Mouse (Mus musculus) cortical plate, adult 2 months (tissue): ENCODE measurements around the gene Rpl11.

Experiments used
- CTCF ChIP-seq: fragments of 200-500 bp; IDR thresholded peaks from 2 replicates; pipeline ENCODE4 v1.5.1; 2011; ENCODE audit warnings: mild to moderate bottlenecking, control low read depth, low read length; ENCODE audit not compliant: insufficient read depth; ENCODE audit errors: extremely low read depth
- POLR2A ChIP-seq: fragments of 200-500 bp; IDR thresholded peaks from 2 replicates; pipeline ENCODE4 v1.6.1; 2011; ENCODE audit warnings: mild to moderate bottlenecking, low read length, control low read depth; ENCODE audit not compliant: insufficient read depth; ENCODE audit errors: extremely low read depth

DNA sequence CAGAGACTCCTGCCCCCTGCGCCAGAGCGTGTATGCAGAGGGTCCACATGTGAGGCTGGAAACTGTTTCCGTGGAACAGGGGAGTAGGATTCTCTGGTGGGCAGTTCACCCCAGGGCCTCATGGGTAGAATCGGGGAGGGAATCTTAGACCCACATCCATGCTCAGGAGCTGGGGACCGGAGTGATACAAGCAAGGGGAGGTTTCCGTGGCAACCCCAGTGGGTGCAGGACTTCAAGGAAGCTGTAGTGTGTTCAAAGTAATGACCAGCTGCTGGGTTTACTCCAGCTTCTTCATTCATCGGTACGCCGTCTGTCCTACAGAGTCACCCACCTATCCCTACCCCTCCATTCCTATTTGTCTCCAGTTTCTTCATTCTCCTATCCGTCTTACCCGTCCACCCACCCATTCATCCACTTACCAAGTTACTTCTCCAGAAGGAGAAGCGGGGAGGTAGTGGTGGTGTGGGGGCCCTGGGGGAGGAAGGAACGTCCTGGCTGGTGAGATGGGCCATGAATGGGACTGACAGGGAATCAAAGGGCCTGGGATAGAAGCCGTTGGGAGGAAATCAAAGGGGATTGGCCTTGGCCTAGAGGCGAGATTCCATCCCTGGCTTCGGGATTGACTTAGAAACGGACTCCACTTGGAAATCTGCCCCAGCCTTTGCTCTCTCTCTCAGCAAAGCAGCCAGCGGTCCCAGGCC lies 41.4 kb upstream of the Rpl11 start:
- TF ChIP-seq CTCF: no peak
- no peak for TF ChIP-seq POLR2A
